8 mouse cellular contexts compared by ENCODE assay signal in the genomic region with DNA sequence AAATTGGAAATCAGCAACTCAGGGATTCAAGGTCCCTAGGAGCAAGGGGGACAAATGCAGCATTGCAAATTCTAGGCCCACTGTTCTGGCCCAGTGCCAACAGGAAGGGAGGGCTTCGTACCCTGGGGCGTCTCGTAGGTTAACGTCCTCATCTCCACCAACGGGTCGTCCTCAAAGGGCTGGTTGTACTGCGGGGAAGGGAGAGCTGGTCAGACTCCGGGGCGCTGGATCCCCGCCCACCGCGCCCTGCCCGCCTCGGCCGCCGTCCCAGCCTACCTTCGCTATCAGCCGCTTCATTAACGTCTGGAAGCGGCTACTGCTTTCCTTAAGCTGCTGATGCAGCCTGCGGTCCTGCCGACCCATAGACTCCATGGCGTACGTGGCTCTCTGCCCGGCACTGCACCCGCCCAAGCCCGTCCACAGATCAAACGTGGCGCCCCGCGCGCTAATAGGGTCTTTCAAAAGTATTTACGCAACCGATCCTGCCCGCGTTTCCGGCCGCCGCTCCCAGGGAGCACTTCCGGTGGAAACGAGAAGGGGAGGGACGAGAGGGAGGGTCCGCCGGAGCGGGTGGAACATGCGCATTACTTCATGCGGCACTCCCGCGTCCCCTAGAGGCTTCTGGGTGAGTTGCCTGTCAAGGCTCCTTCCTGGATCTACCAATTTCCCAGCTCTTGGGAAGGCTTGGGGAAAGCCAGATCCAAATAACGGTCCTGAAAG. TPM values are rescaled to one million over a fixed set of nuclear protein-coding genes. Genes with fewer than 3 reads are reported as not detected.
DNase-seq lines count a peak whose midpoint lies in the region; ATAC-seq lines count a peak whose summit lies in the region.

Gene Hjurp, minus strand, starts transcription at position 536 of the 720 bp plus-strand sequence.
Gene Trpm8, plus strand, starts transcription at position 564 of the 720 bp plus-strand sequence.

- H3K4me1 ChIP-seq in hindbrain, embryonic 12.5 days = peaks cover 19% of the 10 kb centered on the region

- H3K4me2 ChIP-seq in hindbrain, embryonic 12.5 days (replicated peaks) = peak within 1 kb of the TSS; percentile 57

- no peaks in the 10 kb centered on the region for H3K27me3 ChIP-seq in hindbrain, embryonic 12.5 days

- WGBS in hindbrain, embryonic 12.5 days = 1% methylated on average over 50 of the region's 50 CpGs

- DNase-seq in NIH3T3 (ENCODE audit: low read depth) = peak; percentile 100
- DNase-seq in cerebellum, postnatal 10 days = peak; percentile 100
- DNase-seq in frontal cortex, postnatal 10 days (ENCODE audit: low spot score in 2 of 2) = peak; percentile 100
- DNase-seq in layer of hippocampus, postnatal 14 days (ENCODE audit: low spot score in 2 of 2) = peak; percentile 100
- peak; percentile 100 for DNase-seq in lung, postnatal 14 days
- peak; percentile 98 for DNase-seq in retina, adult 2 months (ENCODE audit: low read depth, low spot score)
- DNase-seq in thymus, postnatal 36 days = peak; percentile 100

- peak within 1 kb of the TSS; percentile 47 for H3K4me3 ChIP-seq in hindbrain, embryonic 12.5 days

- H3K27ac ChIP-seq in hindbrain, embryonic 12.5 days = peak within 1 kb of the TSS; percentile 63

- peak within 1 kb of the TSS; percentile 67 for H3K9ac ChIP-seq in hindbrain, embryonic 12.5 days

- peaks cover 24% of the 10 kb centered on the region for H3K36me3 ChIP-seq in hindbrain, embryonic 12.5 days

- peak; percentile 96 for ATAC-seq in hindbrain, embryonic 12.5 days (ENCODE audit: low FRiP score)

- H3K9me3 ChIP-seq in hindbrain, embryonic 12.5 days (replicated peaks) = peaks cover 4% of the 10 kb centered on the region

RNA-seq across cellular contexts. Expression of gene Hjurp, which starts in this region (rescaled TPM):
- polyA plus RNA-seq in hindbrain, embryonic 12.5 days (2016; fragmentation: Nextera tagmentation; extraction: Ambion mirVana) = 167 and 169 TPM in 2 replicates
- 10 to 100 TPM; 36.0 to 37.2 TPM for total RNA-seq in layer of hippocampus, postnatal 14 days (2021)

RNA-seq across cellular contexts. Expression of gene Trpm8, which starts in this region (rescaled TPM):
- polyA plus RNA-seq in hindbrain, embryonic 12.5 days (2016; fragmentation: Nextera tagmentation; extraction: Ambion mirVana) = not detected in 2 replicates
- total RNA-seq in layer of hippocampus, postnatal 14 days (2021) = under 1 TPM; 0.25 to 0.57 TPM

Comparison
In these comparisons a context has a peak if more than half of its experiments do, and no peak if none do; other contexts are left out.
1. Peak in every context shown above with its lines: DNase-seq, ATAC-seq, H3K4me3 ChIP-seq and H3K27ac ChIP-seq.